Mouse (Mus musculus) intestine, embryonic 16.5 days (tissue): ENCODE measurements around the gene Adig. TPM values are rescaled to one million over a fixed set of nuclear protein-coding genes. Genes with fewer than 3 reads are reported as not detected.

Experiments used
- ATAC-seq: fragments of 200-750 bp; cut with Nextera tagmentation; 2 replicates; pipeline ENCODE4 v1.8.0; 2017; ENCODE audit warnings: moderate TSS enrichment, moderate library complexity
- H3K27ac ChIP-seq: fragments of 300-500 bp; sonication (generic); 2 replicates; pipeline ENCODE4 v1.5.1; 2014; ENCODE audit warnings: mild to moderate bottlenecking, low read length
- H3K27me3 ChIP-seq: fragments of 300-500 bp; sonication (generic); replicated peaks from 2 replicates; pipeline ENCODE4 v1.6.1; 2014; ENCODE audit warnings: low read length, control low read depth, mixed read lengths; ENCODE audit not compliant: control insufficient read depth, insufficient read depth
- H3K36me3 ChIP-seq: fragments of 300-500 bp; sonication (generic); 2 replicates; pipeline ENCODE4 v1.6.1; 2014; ENCODE audit warnings: low read length, control low read depth; ENCODE audit not compliant: control insufficient read depth, insufficient read depth
- H3K4me1 ChIP-seq: fragments of 300-500 bp; sonication (generic); 2 replicates; pipeline ENCODE4 v1.6.1; 2014; ENCODE audit warnings: low read length, control low read depth, mixed read lengths; ENCODE audit not compliant: control insufficient read depth, insufficient read depth
- H3K4me2 ChIP-seq: fragments of 300-500 bp; sonication (generic); 2 replicates; pipeline ENCODE4 v1.6.1; 2014; ENCODE audit warnings: low read depth, low read length, control low read depth
- H3K4me3 ChIP-seq: fragments of 300-500 bp; sonication (generic); 2 replicates; pipeline ENCODE4 v1.5.1; 2014; ENCODE audit warnings: mild to moderate bottlenecking, low read length
- H3K9ac ChIP-seq: fragments of 300-500 bp; sonication (generic); 2 replicates; pipeline ENCODE4 v1.6.1; 2014; ENCODE audit warnings: low read depth, low read length
- H3K9me3 ChIP-seq: fragments of 300-500 bp; sonication (generic); 2 replicates; pipeline ENCODE4 v1.6.1; 2016; ENCODE audit warnings: low read length, control low read depth; ENCODE audit not compliant: control insufficient read depth
- WGBS: fragments of 180-500 bp; shearing (Covaris S2); extraction: QIAGEN DNeasy Blood & Tissue Kit; methylation state at CpG from one replicate; pipeline ENCODE4 v1.1.7; 2014; 5-methylcytosine and 5-hydroxymethylcytosine counted together
- polyA plus RNA-seq: library from polyadenylated mRNA; unstranded; fragments of >200 nt; fragmentation: Nextera tagmentation; extraction: Ambion mirVana; gene quantifications from 2 replicates; pipeline ENCODE4 v1.2.1, GENCODE M21; 2015

Adig gene
- polyA plus RNA-seq, 1 experiment from 2014 or later, result not detected

DNA sequence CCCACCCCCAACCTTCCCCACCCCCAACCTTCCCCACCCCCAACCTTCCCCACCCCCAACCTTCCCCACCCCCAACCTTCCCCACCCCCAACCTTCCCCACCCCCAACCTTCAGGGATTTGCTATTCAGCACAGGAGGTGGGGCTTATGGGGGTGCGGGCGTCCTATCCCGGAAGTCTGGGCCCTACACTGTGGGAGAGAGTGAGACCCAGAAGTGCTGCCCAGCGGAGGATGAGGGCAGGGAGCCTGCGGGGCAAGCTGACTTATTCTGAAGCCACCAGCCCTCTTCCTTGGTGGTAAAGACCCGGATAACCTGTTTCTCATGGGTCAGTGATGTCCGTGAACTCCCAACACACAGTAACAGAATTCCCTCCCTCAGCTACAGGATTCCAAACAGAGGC, 52.8 kb downstream of the Adig start:
- Histone ChIP-seq H3K27me3 (peaks cover 13% of the 10 kb centered on the region; the same call in 1 of the 2 replicates), H3K4me2 (no peak overlapping the region), H3K36me3 (no peaks in the 10 kb centered on the region), H3K9ac (no peak overlapping the region), H3K27ac (no peak overlapping the region), H3K9me3 (no peaks in the 10 kb centered on the region), H3K4me3 (no peak overlapping the region), H3K4me1 (peaks cover 3% of the 10 kb centered on the region; the same call in 1 of the 2 replicates)
- WGBS, result 2% methylated on average over 7 of the region's 7 CpGs
- ATAC-seq, result no peak

DNA sequence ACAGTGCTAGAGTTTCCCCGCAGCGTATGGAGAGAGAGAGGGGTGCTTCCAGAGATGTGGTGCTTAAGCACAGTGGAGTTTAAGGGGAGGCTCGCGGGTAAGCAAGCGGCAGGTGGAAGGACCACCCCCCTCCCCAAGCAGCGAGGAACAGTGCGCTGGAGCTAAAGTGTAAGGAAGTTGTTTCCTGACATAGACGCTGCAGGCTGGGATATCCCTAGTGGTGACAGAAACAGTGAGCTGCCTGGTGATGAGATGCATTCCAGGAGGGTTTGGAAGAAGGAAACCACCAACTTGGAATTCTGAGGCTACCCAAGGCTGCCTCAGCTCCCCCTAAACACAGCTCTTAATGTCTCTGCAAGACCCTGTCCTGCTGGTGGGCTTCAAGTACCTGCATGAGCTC, 53.4 kb downstream of the Adig start:
- H3K27ac ChIP-seq, result no peak overlapping the region
- H3K9ac ChIP-seq, result no peak overlapping the region
- 2% methylated on average over 8 of the region's 8 CpGs for WGBS
- peak overlapping the region; percentile 23 for H3K4me2 ChIP-seq
- H3K4me1 ChIP-seq, result peaks cover 3% of the 10 kb centered on the region; the same call in 1 of the 2 replicates
- no peaks in the 10 kb centered on the region for H3K9me3 ChIP-seq
- no peaks in the 10 kb centered on the region for H3K36me3 ChIP-seq
- no peak overlapping the region for H3K4me3 ChIP-seq
- ATAC-seq, result no peak
- H3K27me3 ChIP-seq, result peaks cover 13% of the 10 kb centered on the region; the same call in 1 of the 2 replicates

DNA sequence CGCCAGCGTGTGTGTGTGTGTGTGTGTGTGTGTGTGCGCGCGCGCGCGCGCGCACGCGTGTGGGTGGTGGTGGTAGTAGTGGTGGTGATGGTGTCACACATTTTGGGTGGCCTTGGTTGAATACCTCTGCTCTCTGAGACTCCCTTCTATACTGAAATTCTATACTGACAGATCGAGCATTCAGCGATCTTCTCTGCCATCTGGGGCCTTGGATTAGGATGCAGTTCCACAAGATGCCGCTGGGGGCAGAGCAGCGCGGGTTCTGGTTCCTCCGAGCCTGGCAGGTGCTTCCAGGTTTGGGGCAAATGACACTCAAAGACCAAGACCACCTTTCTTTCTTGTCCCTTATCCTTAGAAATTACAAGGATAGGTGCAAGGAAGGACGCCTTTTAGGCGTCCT, 53.8 kb downstream of the Adig start:
- H3K9ac ChIP-seq, result no peak overlapping the region
- 1% methylated on average over 20 of the region's 20 CpGs for WGBS
- no peaks in the 10 kb centered on the region for H3K9me3 ChIP-seq
- ATAC-seq, result peak; percentile 13; the same call in 1 of the 2 replicates
- H3K4me1 ChIP-seq, result peaks cover 3% of the 10 kb centered on the region; the same call in 1 of the 2 replicates
- H3K4me3 ChIP-seq, result no peak overlapping the region
- no peaks in the 10 kb centered on the region for H3K36me3 ChIP-seq
- peaks cover 13% of the 10 kb centered on the region; the same call in 1 of the 2 replicates for H3K27me3 ChIP-seq
- no peak overlapping the region for H3K27ac ChIP-seq
- peak overlapping the region; percentile 23 for H3K4me2 ChIP-seq

DNA sequence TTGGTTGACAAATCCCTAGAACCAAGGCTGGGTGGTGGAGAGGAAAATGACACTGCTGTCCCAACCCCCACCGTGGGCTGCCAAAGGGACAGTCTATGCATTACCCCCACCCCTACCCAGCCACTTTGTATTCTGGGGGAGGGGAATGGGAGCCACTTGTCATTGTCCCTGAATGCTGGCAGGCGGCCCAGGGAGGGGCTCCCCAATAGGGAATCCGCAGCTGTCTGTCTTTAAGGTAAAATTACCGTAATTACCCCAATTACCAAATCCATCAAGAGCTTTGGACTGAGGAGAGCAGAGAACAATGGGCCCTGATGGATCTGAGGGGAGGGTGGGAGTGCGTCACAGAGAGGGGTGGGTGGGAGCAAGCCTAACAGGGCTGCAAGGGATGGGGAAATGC, 54.3 kb downstream of the Adig start:
- Histone ChIP-seq H3K27me3 (peaks cover 8% of the 10 kb centered on the region; the same call in 1 of the 2 replicates), H3K4me1 (peaks cover 3% of the 10 kb centered on the region; the same call in 1 of the 2 replicates), H3K9ac (no peak overlapping the region), H3K9me3 (no peaks in the 10 kb centered on the region), H3K4me3 (no peak overlapping the region), H3K4me2 (no peak overlapping the region), H3K36me3 (no peaks in the 10 kb centered on the region), H3K27ac (no peak overlapping the region)
- no peak for ATAC-seq
- 4% methylated on average over 5 of the region's 5 CpGs for WGBS

Other genes with a start within 250 kb of the Adig start
- not detected in 2 replicates for gene Bpi, start 244.5 kb upstream of the Adig start, polyA plus RNA-seq
- 3.8 and 4.6 TPM in 2 replicates for gene Lbp, start 196.1 kb upstream of the Adig start, polyA plus RNA-seq
- gene Snhg11, start 127.0 kb upstream of the Adig start, polyA plus RNA-seq, result 4.6 and 5.7 TPM in 2 replicates
- 7.5 and 9.4 TPM in 2 replicates for gene Ralgapb, start 92.8 kb upstream of the Adig start, polyA plus RNA-seq
- 0.22 TPM in 2 replicates for gene Arhgap40, start 10.2 kb downstream of the Adig start, polyA plus RNA-seq
- not detected in 2 replicates for gene Slc32a1, start 108.2 kb downstream of the Adig start, polyA plus RNA-seq
- gene Actr5, start 122.3 kb downstream of the Adig start, polyA plus RNA-seq, result 1.0 and 3.8 TPM in 2 replicates
- gene Ppp1r16b, start 162.8 kb downstream of the Adig start, polyA plus RNA-seq, result 3.5 and 4.0 TPM in 2 replicates